Mouse (Mus musculus) C2C12 (cell line): ENCODE measurements around the gene Ube2n.

Source experiments
- CEBPB ChIP-seq: IDR thresholded peaks from one replicate; pipeline ENCODE4 v1.6.1; 2011; ENCODE audit warnings: low read depth, mild to moderate bottlenecking, control low read depth, moderate library complexity
- CTCF ChIP-seq: IDR thresholded peaks from one replicate; pipeline ENCODE4 v1.5.1; 2011; ENCODE audit not compliant: control insufficient read depth, insufficient read depth, insufficient read length
- FOSL1 ChIP-seq: IDR thresholded peaks from one replicate; pipeline ENCODE4 v1.8.0; 2011; ENCODE audit warnings: mild to moderate bottlenecking, low read length; ENCODE audit not compliant: poor library complexity, insufficient read depth, severe bottlenecking
- MAX ChIP-seq: IDR thresholded peaks from one replicate; pipeline ENCODE4 v1.6.1; 2011; ENCODE audit warnings: mild to moderate bottlenecking, control low read depth
- MYOD1 ChIP-seq: IDR thresholded peaks from one replicate; pipeline ENCODE4 v1.6.1; 2011; ENCODE audit warnings: low read depth; ENCODE audit not compliant: control insufficient read depth, insufficient read length
- MYOG ChIP-seq: IDR thresholded peaks from one replicate; pipeline ENCODE4 v1.6.1; 2011; ENCODE audit not compliant: control insufficient read depth, insufficient read length; ENCODE audit errors: extremely low read depth
- USF1 ChIP-seq: IDR thresholded peaks from one replicate; pipeline ENCODE4 v1.6.1; 2011; ENCODE audit warnings: low read depth, mild to moderate bottlenecking, control low read depth, moderate library complexity

GRCm38 (mm10) chr10:95539260-95539659 is 24.3 kb downstream of the Ube2n start:
- TF ChIP-seq USF1 (no peak), CTCF (no peak), MYOD1 (no peak), MAX (no peak), MYOG (no peak), FOSL1 (no peak), CEBPB (no peak)
